Mouse (Mus musculus) 416B (cell line): ENCODE measurements around the gene Rtl3.

Experiments
- DNase-seq: peaks from one replicate; pipeline ENCODE4 v3.0.0; 2011; ENCODE audit warnings: low read depth

The Rtl3 gene

DNA sequence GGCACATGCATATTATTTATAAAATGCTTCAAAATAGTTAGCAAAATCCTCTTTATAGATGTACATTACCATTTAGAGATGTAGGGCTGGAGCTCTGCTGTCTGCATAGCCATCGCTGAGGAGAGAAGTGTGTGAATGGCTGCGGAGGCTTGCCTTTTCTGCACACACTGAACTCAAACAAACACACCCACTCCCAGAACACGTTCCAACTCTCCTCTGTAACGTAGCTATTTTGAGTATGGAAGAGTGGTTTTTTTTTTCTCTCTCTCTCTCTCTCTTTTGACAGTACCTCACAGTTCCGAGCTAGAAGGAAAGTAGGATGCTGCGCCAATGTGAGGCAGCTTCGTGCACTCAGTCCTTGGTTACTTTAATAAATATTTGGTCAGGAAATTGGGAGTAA is at the start of gene Rtl3:
Rtl3 (minus strand) TSS at position 236 of the 400 bp plus-strand sequence.
- no peak for DNase-seq

DNA sequence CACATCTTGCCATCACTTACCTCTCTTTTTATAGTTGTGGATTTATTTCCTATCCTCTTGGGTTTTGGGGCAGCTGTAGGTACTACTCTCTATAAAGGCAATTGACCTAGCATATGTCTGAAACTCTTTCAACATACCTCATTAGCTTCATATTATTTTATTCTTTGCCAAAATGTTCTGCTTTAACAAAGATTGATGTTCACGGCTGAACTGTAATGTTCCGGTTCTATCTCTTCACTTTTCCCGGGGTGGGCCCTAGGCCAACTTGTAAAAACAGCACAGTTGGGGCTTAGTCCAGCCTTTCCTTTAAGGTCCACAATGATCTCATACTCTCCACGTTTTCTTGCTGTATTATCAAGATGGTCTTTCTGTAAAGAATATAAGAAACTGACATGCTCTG is 31.9 kb upstream of the Rtl3 start:
- DNase-seq = no peak

DNA sequence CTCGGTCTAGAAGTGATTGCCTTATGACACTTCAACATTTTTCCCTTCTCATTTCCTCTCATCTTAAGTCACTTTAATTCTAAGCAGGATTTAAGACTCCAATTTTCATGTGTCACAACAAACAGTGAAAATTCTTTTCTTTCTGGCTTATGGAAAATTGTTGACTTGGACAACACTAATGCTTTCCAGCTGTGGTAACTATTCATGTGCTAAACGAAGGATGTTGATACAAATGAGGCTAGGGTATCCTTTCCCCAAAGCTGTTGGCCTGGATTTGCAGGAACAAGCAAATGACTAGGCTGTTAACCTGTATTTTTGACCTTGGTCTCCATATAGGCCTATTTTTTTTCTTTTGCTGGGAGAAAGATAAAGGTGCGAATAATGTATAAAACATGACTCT is 31.4 kb upstream of the Rtl3 start:
- DNase-seq = no peak

DNA sequence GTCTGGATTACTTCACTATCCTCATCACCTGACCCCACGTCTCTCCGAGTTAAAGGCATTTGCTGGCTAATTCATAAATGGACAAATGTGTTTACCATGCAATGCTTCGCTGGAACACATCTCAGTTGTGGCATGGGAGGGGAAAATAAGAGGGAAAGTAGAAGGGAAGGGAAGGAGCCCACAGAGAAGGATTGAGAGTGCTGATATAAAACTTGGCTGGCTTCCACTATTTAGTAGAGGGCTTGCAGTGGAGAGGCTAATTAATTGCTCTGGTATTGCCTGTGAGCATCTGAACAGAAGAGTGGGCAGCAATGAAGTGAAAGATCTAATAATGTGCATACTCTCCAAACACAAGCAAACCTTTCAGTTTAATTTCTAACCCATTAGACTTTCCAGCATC is 31.0 kb upstream of the Rtl3 start:
- no peak for DNase-seq

DNA sequence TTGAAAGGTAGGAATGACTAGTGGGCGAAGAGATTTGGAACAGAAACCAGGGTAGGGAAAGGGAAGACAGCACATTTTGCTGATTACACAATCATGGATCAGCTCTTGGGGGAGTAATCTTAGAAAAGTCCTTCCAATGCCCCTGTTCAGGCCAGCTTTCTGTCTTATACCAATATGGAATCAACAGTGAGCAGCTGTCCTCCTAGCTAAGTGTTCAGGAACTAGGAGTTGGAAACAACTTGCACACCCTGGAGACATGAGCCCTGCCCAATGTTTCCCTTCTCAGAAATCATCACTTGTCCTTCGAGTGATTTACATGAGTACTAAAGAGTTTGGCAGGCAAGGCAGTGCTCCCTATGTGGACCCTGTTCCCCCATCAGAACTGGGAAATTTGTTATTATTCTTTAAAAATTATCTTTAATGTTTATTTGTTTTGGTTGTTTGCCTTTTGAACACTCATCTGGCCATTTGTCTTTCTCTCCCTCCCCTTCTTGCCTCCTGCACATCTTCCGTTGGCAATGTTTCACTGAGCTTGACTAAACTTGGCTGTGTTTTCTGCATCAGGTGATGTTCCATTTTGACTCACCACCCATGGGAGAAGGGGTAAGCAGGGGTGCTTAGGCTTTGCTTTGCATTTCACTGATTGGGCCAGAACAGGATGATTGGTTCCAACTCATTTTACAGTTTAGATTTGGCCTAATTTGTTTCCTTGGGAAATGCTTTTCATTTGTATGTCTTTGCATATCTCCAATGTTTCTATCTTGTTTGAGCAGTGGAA is 13.3 kb upstream of the Rtl3 start:
- no peak for DNase-seq

DNA sequence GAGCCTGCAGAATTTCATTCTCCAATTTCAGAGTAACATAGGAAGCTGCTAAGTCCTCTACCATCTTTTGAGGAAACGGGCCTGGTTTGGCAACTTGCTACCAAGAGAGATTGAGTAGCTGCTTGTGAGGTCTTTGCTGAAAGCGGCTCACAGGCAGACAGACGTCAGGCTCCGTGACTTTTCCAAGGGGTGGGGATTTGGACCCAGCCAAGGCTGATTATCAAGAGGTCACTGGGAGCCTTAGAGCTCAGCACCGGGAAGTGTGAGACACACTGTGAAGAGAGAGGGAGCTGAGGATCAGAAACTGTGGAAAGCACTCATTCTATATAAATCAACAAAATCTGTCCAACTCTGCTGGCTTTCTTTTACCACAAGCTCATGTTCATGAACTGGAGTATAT is 853 bp downstream of the Rtl3 start:
- DNase-seq = no peak

DNA sequence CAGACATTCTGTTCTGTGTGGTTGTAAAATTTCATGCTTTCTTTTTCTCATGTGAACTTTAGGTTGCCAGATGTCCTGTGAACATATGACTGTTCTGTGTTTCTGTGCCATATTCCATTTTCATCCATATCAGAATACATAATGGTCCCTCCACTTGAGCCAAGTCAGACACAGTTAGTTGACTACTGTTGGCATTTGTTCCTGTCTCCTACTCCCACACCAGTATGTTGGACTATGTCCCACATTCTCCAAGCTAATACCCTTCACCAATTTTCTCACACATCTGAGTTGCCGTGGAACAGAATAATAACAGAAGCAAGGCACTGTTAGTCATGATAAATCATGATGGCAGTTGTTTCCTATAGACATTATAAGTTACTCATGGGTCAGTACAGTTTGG is 9.9 kb downstream of the Rtl3 start:
- no peak for DNase-seq

DNA sequence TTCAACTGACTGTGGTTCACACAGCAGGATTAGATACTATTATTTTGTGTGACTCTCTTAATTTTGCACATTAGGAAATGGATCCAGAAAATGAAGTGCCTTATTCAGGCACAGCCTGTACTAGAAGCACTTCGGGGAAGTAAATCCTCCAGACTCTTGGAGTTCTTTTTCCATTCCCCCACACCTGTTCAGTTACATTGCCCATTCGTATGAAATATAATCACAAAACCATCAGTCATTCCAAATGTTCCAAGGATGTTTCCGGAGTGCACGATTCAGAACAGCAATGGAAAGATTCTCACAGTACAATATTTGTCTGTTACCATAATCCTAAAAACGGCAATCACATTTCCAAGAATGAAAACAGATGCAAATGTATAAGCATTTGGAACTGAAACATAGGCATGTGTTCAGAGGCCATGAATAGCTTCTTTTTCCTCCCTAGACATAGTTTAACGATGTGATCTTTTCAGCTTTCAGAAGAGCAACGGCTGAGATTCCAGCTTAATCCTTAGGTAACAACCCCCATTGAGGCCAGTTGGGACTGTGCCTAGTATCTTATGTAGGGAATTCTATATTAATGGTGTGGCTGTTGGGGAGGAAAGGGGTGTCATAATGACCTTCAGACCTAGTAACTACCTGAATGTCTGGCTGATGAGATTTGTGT is 30.8 kb downstream of the Rtl3 start:
- DNase-seq = no peak

DNA sequence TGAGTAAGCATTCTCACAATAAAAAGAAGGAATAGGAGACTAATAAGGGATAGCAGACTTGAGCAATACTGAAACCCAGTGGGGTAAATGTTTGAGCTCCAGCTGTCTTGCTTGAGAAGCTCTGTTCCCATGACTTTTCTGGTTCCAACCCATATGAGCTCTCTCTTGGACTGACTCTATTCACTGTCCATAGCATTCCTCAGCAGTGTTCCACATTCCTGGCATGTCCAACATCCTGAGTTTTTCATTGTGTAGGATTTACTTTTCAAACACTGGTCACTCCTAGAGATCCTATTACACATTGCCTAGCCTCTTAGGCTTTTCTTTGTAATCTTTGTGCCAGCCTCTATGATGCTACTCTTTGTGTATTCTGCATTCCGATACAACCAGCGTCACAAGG is 36.1 kb downstream of the Rtl3 start:
- no peak for DNase-seq

DNA sequence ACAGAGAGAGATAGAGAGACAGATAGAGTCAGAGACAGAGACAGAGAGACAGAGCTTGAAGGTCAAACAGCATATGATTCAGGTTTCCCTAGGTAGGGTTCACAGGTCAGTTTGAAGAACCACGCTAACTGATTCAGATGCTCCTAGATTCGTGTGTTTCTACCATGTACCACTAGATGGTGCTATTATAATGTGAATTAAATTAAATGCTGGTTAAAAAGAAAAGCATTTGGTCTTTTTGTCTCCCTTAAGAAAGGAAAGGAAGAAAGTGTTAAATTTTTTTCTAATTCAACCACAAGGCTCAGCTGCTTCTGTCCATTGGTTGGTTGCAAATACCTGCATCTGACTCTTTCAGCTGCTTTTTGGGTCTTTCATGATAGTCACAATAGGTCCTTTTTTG is 45.8 kb downstream of the Rtl3 start:
- DNase-seq = peak; percentile 36
